Mouse (Mus musculus) heart, postnatal 0 days (tissue): ENCODE results near the gene Vat1. TPM values are rescaled to one million over a fixed set of nuclear protein-coding genes. Genes with fewer than 3 reads are reported as not detected.
"Not testable (repeated sequence)": the region's sequence is repeated elsewhere in the genome, so short reads cannot be mapped to it uniquely, and the experiment has no call there.

Experiments used
- ATAC-seq: fragments of 200-750 bp; cut with Nextera tagmentation; 2 replicates; pipeline ENCODE4 v1.8.0; 2017; ENCODE audit warnings: low read depth, moderate number of reproducible peaks, moderate library complexity; ENCODE audit not compliant: insufficient read depth
- DNase-seq: peaks from one replicate; pipeline ENCODE4 v3.0.0-alpha.2; 2016; ENCODE audit warnings: low spot score
- H3K27ac ChIP-seq: fragments of 300-500 bp; sonication (generic); 2 replicates; pipeline ENCODE4 v1.5.1; 2014; ENCODE audit warnings: low read depth, mild to moderate bottlenecking
- H3K27me3 ChIP-seq: fragments of 300-500 bp; sonication (generic); 2 replicates; pipeline ENCODE4 v1.6.1; 2014; ENCODE audit warnings: low read length, mixed read lengths; ENCODE audit not compliant: control insufficient read depth, insufficient read depth
- H3K36me3 ChIP-seq: fragments of 300-500 bp; sonication (generic); replicated peaks from 2 replicates; pipeline ENCODE4 v1.6.1; 2014; ENCODE audit warnings: low read length, mixed read lengths; ENCODE audit not compliant: control insufficient read depth, insufficient read depth
- H3K4me1 ChIP-seq: fragments of 300-500 bp; sonication (generic); 2 replicates; pipeline ENCODE4 v1.6.1; 2014; ENCODE audit warnings: antibody characterized with exemption; ENCODE audit not compliant: control insufficient read depth, insufficient read depth
- H3K4me2 ChIP-seq: fragments of 300-500 bp; sonication (generic); 2 replicates; pipeline ENCODE4 v1.6.1; 2014; ENCODE audit warnings: low read depth, mild to moderate bottlenecking, low read length, moderate library complexity
- H3K4me3 ChIP-seq: fragments of 300-500 bp; sonication (generic); 2 replicates; pipeline ENCODE4 v1.5.1; 2014; ENCODE audit warnings: low read depth, low read length
- H3K9ac ChIP-seq: fragments of 300-500 bp; sonication (generic); replicated peaks from 2 replicates; pipeline ENCODE4 v1.6.1; 2014; ENCODE audit warnings: low read depth, low read length, mixed read lengths
- H3K9me3 ChIP-seq: fragments of 300-500 bp; sonication (generic); replicated peaks from 2 replicates; pipeline ENCODE4 v1.6.1; 2016; ENCODE audit warnings: low read length; ENCODE audit not compliant: control insufficient read depth
- CTCF ChIP-seq: IDR thresholded peaks from 2 replicates; pipeline ENCODE4 v1.5.1; 2016; ENCODE audit warnings: antibody characterized with exemption, control low read depth, low read depth
- EP300 ChIP-seq: IDR thresholded peaks from 2 replicates; pipeline ENCODE4 v1.6.1; 2016; ENCODE audit warnings: antibody characterized with exemption, low read depth
- WGBS: fragments of 180-500 bp; shearing (Covaris S2); extraction: QIAGEN DNeasy Blood & Tissue Kit; methylation state at CpG from one replicate; pipeline ENCODE4 v1.1.7; 2014; 5-methylcytosine and 5-hydroxymethylcytosine counted together
- polyA plus RNA-seq: library from polyadenylated mRNA; unstranded; fragments of >200 nt; fragmentation: Nextera tagmentation; extraction: Ambion mirVana; gene quantifications from 2 replicates; pipeline ENCODE4 v1.2.1, GENCODE M21; 2015
- total RNA-seq: library from RNA; depleted of rRNA; stranded (reverse); fragments of >200 nt; gene quantifications from 2 replicates; pipeline ENCODE4 v1.2.3, GENCODE M21; 2014; ENCODE audit warnings: low replicate concordance

The Vat1 gene
- total and polyA plus RNA-seq, 2 experiments from 2014 or later: 19.7 to 82.0 TPM

GRCm38 (mm10) chr11:101477552-101478211, 11.7 kb upstream of the Vat1 start:
- Histone ChIP-seq H3K9me3 (no peaks in the 10 kb centered on the region), H3K27ac (no peak overlapping the region), H3K4me1 (peaks cover 5% of the 10 kb centered on the region; the same call in 1 of the 2 replicates), H3K27me3 (no peaks in the 10 kb centered on the region), H3K9ac (no peak overlapping the region), H3K36me3 (no peaks in the 10 kb centered on the region), H3K4me3 (no peak overlapping the region), H3K4me2 (no peak overlapping the region)
- TF ChIP-seq EP300 (no peak), CTCF (no peak)
- ATAC-seq (no peak), DNase-seq (no peak)
- 74% methylated on average over 10 of the region's 10 CpGs for WGBS

GRCm38 (mm10) chr11:101477194-101477551, 11.1 kb upstream of the Vat1 start:
- Histone ChIP-seq H3K9me3 (no peaks in the 10 kb centered on the region), H3K9ac (no peak overlapping the region), H3K27ac (no peak overlapping the region), H3K4me1 (peaks cover 5% of the 10 kb centered on the region; the same call in 1 of the 2 replicates), H3K36me3 (no peaks in the 10 kb centered on the region), H3K27me3 (no peaks in the 10 kb centered on the region), H3K4me2 (no peak overlapping the region), H3K4me3 (no peak overlapping the region)
- DNase-seq: no peak
- WGBS: 54% methylated on average over 4 of the region's 4 CpGs
- no peak for ATAC-seq
- TF ChIP-seq EP300: no peak
- TF ChIP-seq CTCF: no peak

- not testable (repeated sequence) for H3K9me3 ChIP-seq, H3K4me2 ChIP-seq, ATAC-seq, H3K36me3 ChIP-seq, H3K27ac ChIP-seq, H3K27me3 ChIP-seq, H3K9ac ChIP-seq, DNase-seq, H3K4me1 ChIP-seq, H3K4me3 ChIP-seq
- 79% methylated on average over 4 of the region's 4 CpGs for WGBS
Observed at GRCm38 (mm10) chr11:101476361-101476760, 10.3 kb upstream of the Vat1 start.

DNA sequence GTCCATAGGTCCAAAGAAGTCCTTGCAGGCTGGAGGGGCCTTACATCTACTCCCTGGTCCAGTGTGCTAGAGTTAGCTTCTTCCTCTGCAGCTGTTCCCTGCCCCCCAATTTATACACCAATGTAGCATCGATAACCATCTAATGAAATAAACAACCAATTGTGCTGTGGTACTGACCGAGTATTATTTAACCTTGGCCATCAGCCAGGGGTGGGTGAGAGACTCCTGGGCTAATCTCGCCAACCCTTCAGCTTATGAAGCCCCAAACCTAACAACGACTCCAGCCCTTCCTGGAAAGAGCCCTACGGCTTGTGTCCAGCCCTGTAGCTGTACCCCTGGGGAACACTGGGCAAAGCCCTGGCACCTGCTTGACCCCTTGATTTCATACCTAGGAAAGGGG, 8.3 kb upstream of the Vat1 start:
- TF ChIP-seq EP300 (no peak), CTCF (no peak)
- WGBS: 58% methylated on average over 5 of the region's 5 CpGs
- DNase-seq (no peak), ATAC-seq (no peak)
- H3K4me2 ChIP-seq: no peak overlapping the region
- no peaks in the 10 kb centered on the region for H3K9me3 ChIP-seq
- H3K27me3 ChIP-seq: no peaks in the 10 kb centered on the region
- H3K36me3 ChIP-seq: no peaks in the 10 kb centered on the region
- no peak overlapping the region for H3K4me3 ChIP-seq
- no peak overlapping the region for H3K9ac ChIP-seq
- no peaks in the 10 kb centered on the region for H3K4me1 ChIP-seq
- no peak overlapping the region for H3K27ac ChIP-seq

GRCm38 (mm10) chr11:101473686-101474085, 7.7 kb upstream of the Vat1 start:
- H3K4me1 ChIP-seq, H3K9ac ChIP-seq, ATAC-seq, H3K36me3 ChIP-seq, H3K4me3 ChIP-seq, H3K9me3 ChIP-seq, H3K4me2 ChIP-seq, H3K27ac ChIP-seq, H3K27me3 ChIP-seq, DNase-seq: not testable (repeated sequence)
- WGBS: 62% methylated on average over 1 of the region's 1 CpGs

DNA sequence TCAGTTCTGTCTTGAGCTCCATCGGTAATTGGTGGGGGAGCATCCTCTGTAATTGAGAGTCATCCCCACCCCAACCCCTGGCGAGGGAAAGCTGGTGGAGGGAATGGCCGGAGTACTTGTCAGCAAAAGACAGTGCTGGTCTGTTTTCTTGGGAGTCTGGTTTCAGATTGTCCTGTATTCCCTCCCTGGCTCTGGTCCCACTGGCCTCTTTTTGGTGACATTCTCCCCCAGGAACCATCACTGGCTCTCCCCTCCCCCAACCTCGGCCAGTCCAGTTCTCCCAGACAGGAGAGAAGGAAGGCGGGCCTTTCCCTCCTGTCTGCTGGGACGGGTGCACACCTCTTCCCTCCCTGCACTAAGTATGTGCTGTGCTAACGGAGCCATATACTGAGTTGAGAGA, 6.3 kb upstream of the Vat1 start:
- no peak for TF ChIP-seq CTCF
- TF ChIP-seq EP300: no peak
- H3K4me2 ChIP-seq: no peak overlapping the region
- H3K36me3 ChIP-seq: no peaks in the 10 kb centered on the region
- H3K27me3 ChIP-seq: no peaks in the 10 kb centered on the region
- no peaks in the 10 kb centered on the region for H3K9me3 ChIP-seq
- H3K4me3 ChIP-seq: no peak overlapping the region
- no peak for DNase-seq
- H3K4me1 ChIP-seq: 0 out of 2 replicates have a peak, but pooled peaks cover 4% of the 10 kb centered on the region
- WGBS: 54% methylated on average over 7 of the region's 7 CpGs
- H3K9ac ChIP-seq: no peak overlapping the region
- no peak for ATAC-seq
- H3K27ac ChIP-seq: no peak overlapping the region
